Mouse (Mus musculus): ENCODE results near the gene Rora.

Rora gene

DNA sequence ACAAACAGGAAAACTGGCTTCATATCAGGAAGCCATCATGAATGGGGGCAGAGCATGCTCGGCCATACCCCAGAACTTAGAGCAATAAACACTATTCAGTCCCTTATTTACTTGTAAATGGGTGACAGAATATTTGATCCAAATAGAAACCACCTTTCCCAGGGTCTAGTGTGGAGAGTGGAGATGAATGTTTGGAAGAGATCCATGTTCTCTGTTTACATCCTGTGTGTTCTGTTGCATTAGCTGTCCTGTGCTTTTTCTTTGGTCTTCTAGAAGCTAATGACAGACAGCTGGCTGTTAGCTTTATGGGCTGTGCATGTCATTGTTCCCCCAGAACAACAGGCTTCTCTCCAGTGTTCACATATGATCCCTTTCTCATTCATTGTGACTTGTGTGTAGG lies 731.3 kb downstream of the Rora start:
- in situ Hi-C loops (cut with MboI, MseI): no loop called here

DNA sequence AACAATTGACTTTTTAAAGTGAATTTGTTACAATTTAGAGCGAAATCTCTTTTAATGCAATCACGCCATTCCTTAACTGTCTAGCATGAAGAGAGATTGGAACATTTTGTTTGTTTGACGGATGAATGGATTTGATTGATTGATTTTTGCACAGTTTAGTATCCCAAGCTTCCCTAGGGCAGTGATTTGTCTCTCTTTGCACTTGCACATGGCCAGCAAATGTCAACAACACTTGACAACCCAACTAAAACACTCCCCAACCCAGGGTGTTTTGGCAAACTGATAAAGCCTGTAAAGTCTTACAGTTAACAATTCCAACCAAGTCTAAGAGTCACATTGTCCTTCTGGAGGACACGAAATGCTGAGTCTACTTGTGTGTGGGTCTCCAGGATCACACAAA lies 733.7 kb downstream of the Rora start:
- in situ Hi-C loops (cut with MboI, MseI): no loop called here

DNA sequence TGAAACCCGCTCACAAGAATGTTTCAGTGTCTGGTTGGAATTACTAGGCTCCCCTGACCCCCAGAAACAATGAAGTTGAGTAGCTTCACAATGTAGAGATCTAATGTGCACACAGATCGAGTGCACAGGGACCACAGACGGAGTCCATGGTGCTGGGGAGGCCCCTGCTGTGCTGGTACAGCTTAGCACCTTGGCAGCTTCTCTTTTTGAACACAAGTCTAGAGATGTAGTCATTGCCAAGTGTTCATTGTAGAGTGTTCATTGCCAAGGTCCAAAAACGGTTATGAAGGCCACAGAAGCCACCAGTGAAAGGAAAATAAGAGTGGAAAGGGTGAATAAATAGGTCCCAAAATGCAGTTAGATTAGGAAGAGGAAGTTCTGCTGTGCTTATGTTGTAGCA lies 737.0 kb downstream of the Rora start:
- in situ Hi-C loops (cut with MboI, MseI): no loop called here

DNA sequence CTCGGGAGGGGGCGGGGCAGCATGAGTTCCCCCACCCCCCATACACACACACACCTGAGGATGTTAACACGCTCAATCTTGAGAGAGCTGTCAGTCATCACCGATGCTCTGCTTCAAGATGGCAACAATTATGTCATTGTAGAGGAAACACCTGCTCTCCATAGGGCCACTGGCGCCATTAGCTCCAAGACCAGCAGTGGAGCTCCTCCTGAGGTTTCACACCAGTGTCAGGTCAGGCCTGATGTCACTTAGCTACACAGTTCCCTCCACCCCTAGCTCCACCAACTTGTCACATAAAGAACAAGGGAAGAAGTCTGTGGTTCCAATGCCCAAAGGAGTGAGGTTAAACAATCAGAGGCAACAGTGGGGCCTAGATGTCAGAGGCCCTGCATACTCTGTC lies 740.6 kb downstream of the Rora start:
- in situ Hi-C loops (cut with MboI, MseI): no loop called here

DNA sequence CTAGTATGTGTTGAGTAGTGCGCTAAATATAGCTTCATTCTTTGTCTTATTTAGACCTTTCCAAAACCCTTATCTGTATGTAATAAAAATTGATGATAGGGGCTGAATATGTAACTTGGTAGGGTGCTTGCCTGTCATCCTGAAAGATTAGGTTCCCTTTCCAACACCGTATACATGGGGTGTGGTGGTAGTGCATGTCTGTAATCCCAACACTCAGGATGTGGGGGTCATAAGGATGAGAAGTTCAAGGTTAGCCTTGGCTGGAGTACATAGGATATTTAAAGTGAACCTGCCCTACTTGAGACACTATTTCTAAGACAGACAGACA lies 743.8 kb downstream of the Rora start:
- in situ Hi-C loops (cut with MboI, MseI): no loop called here

GRCm38 (mm10) chr9:69397760-69398452 lies 744.3 kb downstream of the Rora start, which contains the start of gene Ice2:
TSS of gene Ice2 (plus strand) at chr9:69397906.
- in situ Hi-C loops (cut with MboI, MseI): no loop called here

DNA sequence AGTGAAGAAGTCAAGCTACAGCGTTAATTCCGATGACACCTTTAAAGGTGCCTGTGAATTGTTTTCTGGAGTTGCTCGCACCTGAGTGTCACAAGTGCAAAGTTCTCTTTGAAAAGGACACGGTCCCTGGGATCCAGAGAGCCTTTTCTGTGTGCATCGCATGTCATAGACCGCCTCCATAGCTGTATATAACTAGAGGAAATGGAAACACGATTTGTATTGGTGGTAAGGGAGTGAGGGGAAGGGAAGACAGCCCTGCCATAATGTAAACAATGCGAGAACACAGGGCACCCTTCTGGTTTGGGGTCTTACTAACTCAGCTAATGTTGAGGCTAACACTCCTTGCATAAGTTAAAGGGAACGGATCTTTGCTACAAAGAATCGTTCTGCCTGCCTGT lies 744.9 kb downstream of the Rora start:
- in situ Hi-C loops (cut with MboI, MseI): no loop called here

DNA sequence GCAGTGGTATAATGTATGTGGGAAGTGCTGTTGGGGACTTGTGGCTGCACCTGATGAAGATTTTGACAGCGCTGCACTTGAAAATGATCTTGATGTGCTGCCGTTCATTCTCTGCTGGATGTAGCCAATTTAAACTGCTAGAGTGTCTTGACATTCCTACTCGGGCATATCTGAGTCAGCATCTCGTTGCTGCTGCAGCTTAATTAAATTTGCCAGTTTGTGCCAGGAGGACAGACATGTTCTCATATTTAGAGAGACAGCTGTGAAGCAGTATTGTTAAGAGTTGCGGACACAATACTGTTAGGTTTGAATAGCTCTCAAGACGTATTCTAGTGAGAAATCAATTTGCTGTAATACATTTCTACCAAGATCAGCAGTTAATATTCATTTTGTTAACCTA lies 751.1 kb downstream of the Rora start:
- in situ Hi-C loops (cut with MboI, MseI): no loop called here

- in situ Hi-C loops (cut with MboI, MseI): no loop called here
Observed at GRCm38 (mm10) chr9:69419476-69419875, 765.9 kb downstream of the Rora start.

GRCm38 (mm10) chr9:69430531-69430930 lies 776.9 kb downstream of the Rora start:
- in situ Hi-C loops (cut with MboI, MseI): no loop called here

GRCm38 (mm10) chr9:69431863-69432555 lies 778.4 kb downstream of the Rora start:
- in situ Hi-C loops (cut with MboI, MseI): no loop called here

- in situ Hi-C loops (cut with MboI, MseI): no loop called here
Observed at GRCm38 (mm10) chr9:69435194-69435593, 781.6 kb downstream of the Rora start.

- in situ Hi-C loops (cut with MboI, MseI): no loop called here
Observed at GRCm38 (mm10) chr9:69435662-69436061, 782.1 kb downstream of the Rora start.
